Mouse (Mus musculus) E14TG2a.4 (cell line): ENCODE results near the gene Tmem9.

Experiments used
- CTCF ChIP-seq: conservative IDR thresholded peaks from 2 replicates; pipeline ENCODE4 v1.5.1; 2014; ENCODE audit warnings: low read length
- POU5F1 ChIP-seq: IDR thresholded peaks from 2 replicates; pipeline ENCODE4 v1.6.1; 2014; ENCODE audit warnings: low read length, borderline replicate concordance

DNA sequence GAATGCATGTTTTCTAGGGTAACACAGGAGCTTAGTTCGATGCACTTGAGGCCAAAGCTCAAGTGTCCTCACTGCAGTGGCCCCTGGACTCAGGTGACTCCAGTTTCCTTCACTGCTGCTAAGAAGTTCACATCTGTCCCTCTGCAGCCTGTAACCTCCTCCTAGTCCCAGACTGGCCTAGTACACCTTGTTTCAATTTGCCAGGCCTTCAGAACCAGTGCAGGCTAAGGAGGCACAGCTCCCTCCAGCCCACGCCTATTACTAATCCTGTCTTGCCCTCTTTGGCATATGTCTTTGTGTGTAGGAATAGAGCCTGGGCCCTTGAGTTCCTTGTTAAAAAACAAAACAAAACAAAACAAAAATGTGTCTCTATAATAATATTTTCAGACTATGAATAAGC, 9.4 kb downstream of the Tmem9 start:
- TF ChIP-seq CTCF (no peak), POU5F1 (no peak)
